Mouse (Mus musculus): ENCODE measurements around the gene Ihh. TPM values are rescaled to one million over a fixed set of nuclear protein-coding genes. Genes with fewer than 3 reads are reported as not detected.

Ihh gene
- polyA plus RNA-seq, 1 experiment from 2014 or later, result 2.7 TPM

DNA sequence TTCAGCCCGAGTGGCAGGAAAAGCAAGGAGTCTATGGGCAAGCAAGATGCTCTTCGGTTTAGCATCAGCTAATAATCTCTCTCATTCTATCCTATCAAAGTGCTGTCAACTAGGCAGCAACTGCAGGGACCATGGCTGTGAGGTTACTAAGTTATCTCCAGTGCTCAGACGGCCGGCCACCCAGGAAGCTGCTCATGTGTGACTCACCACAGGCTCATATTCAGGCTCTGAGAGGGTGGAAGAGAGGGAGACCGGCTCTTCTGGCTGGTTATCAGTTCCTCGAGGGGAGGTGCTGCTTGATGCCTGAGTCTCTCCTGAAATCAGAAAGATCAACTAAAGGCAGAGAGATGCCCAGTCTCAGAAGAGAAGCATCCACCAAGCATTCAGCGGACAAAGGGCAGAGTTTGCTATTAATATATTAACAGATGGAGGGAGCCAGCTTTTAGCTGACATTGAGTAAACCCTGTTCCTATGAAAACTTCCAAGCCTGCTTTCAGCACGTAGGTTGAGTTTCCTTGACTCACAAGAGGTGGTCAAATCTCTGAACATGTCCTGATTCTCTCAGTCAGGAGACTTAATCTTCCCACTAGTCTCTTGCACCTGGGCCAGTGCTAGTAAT is 16.6 kb upstream of the Ihh start:
- WGBS, result 43% methylated on average over 8 of the region's 8 CpGs

DNA sequence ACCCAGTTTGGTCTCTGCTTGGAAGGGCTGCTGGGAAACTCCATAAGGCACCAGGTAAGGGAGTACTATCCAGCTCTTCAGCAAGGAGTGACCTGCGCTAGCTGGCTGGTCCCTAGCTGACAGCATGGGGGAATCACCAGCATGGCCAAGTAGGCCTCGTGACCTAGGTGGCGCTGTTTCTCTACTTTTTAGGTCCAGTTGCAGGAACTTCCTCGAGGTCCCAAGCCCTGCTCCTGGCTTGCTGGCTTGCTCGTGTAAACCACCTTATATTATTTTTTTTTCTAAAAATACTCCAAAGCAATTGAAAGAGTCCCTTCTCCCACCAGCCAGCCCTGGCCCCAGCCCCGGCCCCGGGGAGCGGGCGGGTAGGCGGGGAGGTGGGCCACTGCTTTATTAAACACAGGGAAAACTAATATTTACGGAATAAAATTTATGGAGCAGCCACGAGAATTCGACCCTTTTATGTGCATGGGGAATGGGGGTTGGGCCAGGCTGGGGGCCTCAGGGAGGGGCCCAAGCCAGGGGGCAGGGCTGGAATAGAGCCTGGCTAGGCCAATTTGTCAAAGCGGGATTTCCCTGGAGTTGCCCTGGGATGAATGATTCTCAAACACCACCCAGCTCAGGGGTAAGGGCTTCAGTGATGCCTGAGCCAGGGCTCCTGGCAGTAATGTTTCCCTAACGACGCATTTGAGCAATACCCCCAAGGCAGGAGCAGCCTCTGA is 13.2 kb upstream of the Ihh start:
- Histone ChIP-seq H3K4me1 (replicated peaks; ENCODE audit: control insufficient read depth, insufficient read depth, low read length) (no peaks in the 10 kb centered on the region; the same call in 1 of the 2 replicates), H3K36me3 (ENCODE audit: control insufficient read depth, insufficient read depth, low read length) (no peaks in the 10 kb centered on the region), H3K27me3 (replicated peaks; ENCODE audit: control insufficient read depth, insufficient read depth, low read length) (0 out of 2 replicates have a peak, but pooled peaks cover 2% of the 10 kb centered on the region), H3K4me2 (peak overlapping the region; percentile 46), H3K4me3 (ENCODE audit: low read depth, low read length) (no peak overlapping the region), H3K27ac (ENCODE audit: low read depth, low read length) (0 out of 2 replicates have a peak overlapping the region, but pooled peaks have one; percentile 13), H3K9ac (ENCODE audit: low read depth, low read length) (no peak overlapping the region), H3K9me3 (ENCODE audit: control insufficient read depth, low read length) (no peaks in the 10 kb centered on the region)
- whole genome bisulfite sequencing, result 21% methylated on average over 16 of the region's 16 CpGs
- ATAC-seq (replicated peaks; ENCODE audit: low FRiP score) (peak; percentile 47; the same call in 1 of the 2 replicates), DNase-seq (ENCODE audit: low spot score) (peak; percentile 62)

More for the DNA sequence above, 16.6 kb upstream of the Ihh start:
- ATAC-seq (replicated peaks; ENCODE audit: low FRiP score) (no peak), DNase-seq (ENCODE audit: low spot score) (no peak)
- Histone ChIP-seq H3K27me3 (replicated peaks; ENCODE audit: control insufficient read depth, insufficient read depth, low read length) (0 out of 2 replicates have a peak, but pooled peaks cover 2% of the 10 kb centered on the region), H3K4me1 (replicated peaks; ENCODE audit: control insufficient read depth, insufficient read depth, low read length) (no peaks in the 10 kb centered on the region), H3K4me2 (no peak overlapping the region), H3K27ac (ENCODE audit: low read depth, low read length) (no peak overlapping the region), H3K9me3 (ENCODE audit: control insufficient read depth, low read length) (no peaks in the 10 kb centered on the region), H3K9ac (ENCODE audit: low read depth, low read length) (no peak overlapping the region), H3K36me3 (ENCODE audit: control insufficient read depth, insufficient read depth, low read length) (no peaks in the 10 kb centered on the region), H3K4me3 (ENCODE audit: low read depth, low read length) (no peak overlapping the region)

GRCm38 (mm10) chr1:74962853-74963227 is 11.4 kb upstream of the Ihh start:
- ATAC-seq (replicated peaks; ENCODE audit: low FRiP score) (no peak), DNase-seq (ENCODE audit: low spot score) (no peak)
- peaks cover 8% of the 10 kb centered on the region; the same call in 1 of the 2 replicates for H3K27me3 ChIP-seq (replicated peaks; ENCODE audit: control insufficient read depth, insufficient read depth, low read length)
- no peak overlapping the region for H3K4me3 ChIP-seq (ENCODE audit: low read depth, low read length)
- H3K9me3 ChIP-seq (ENCODE audit: control insufficient read depth, low read length), result no peaks in the 10 kb centered on the region
- H3K36me3 ChIP-seq (ENCODE audit: control insufficient read depth, insufficient read depth, low read length), result no peaks in the 10 kb centered on the region
- WGBS, result 80% methylated on average over 5 of the region's 5 CpGs
- no peak overlapping the region for H3K27ac ChIP-seq (ENCODE audit: low read depth, low read length)
- no peaks in the 10 kb centered on the region; the same call in 1 of the 2 replicates for H3K4me1 ChIP-seq (replicated peaks; ENCODE audit: control insufficient read depth, insufficient read depth, low read length)
- no peak overlapping the region for H3K9ac ChIP-seq (ENCODE audit: low read depth, low read length)
- peak overlapping the region; percentile 22; the same call in 1 of the 2 replicates for H3K4me2 ChIP-seq

- Histone ChIP-seq H3K36me3 (ENCODE audit: control insufficient read depth, insufficient read depth, low read length) (no peaks in the 10 kb centered on the region), H3K27me3 (replicated peaks; ENCODE audit: control insufficient read depth, insufficient read depth, low read length) (peaks cover 8% of the 10 kb centered on the region; the same call in 1 of the 2 replicates), H3K9me3 (ENCODE audit: control insufficient read depth, low read length) (no peaks in the 10 kb centered on the region), H3K9ac (ENCODE audit: low read depth, low read length) (no peak overlapping the region), H3K27ac (ENCODE audit: low read depth, low read length) (peak overlapping the region; percentile 59), H3K4me3 (ENCODE audit: low read depth, low read length) (no peak overlapping the region), H3K4me2 (peak overlapping the region; percentile 22; the same call in 1 of the 2 replicates), H3K4me1 (replicated peaks; ENCODE audit: control insufficient read depth, insufficient read depth, low read length) (no peaks in the 10 kb centered on the region; the same call in 1 of the 2 replicates)
- peak; percentile 49 for ATAC-seq (replicated peaks; ENCODE audit: low FRiP score)
- WGBS, result 65% methylated on average over 5 of the region's 5 CpGs
- no peak for DNase-seq (ENCODE audit: low spot score)
Measured at GRCm38 (mm10) chr1:74962126-74962852, 10.8 kb upstream of the Ihh start.

DNA sequence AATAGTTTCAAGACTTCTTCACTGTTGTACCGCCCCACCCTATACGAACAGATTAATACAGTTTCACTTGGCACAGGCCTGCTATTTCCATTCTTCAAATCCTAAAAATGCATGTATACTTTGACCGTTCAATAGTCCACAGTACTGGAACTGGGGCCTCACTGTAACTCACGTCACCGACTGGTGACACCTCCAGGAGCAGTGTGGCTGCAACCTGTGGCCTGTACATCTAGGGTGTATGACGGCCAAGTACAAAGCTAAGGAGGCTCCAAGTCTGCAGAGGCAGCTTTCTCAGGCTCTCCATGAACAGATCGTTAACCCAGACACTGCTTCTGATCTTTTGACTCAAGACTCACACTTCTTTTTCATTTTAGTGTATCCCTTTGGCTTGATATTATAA is 10.2 kb upstream of the Ihh start:
- Histone ChIP-seq H3K4me3 (ENCODE audit: low read depth, low read length) (no peak overlapping the region), H3K27me3 (replicated peaks; ENCODE audit: control insufficient read depth, insufficient read depth, low read length) (peaks cover 8% of the 10 kb centered on the region; the same call in 1 of the 2 replicates), H3K9me3 (ENCODE audit: control insufficient read depth, low read length) (no peaks in the 10 kb centered on the region), H3K9ac (ENCODE audit: low read depth, low read length) (no peak overlapping the region), H3K36me3 (ENCODE audit: control insufficient read depth, insufficient read depth, low read length) (no peaks in the 10 kb centered on the region), H3K4me2 (peak overlapping the region; percentile 5; the same call in 1 of the 2 replicates), H3K4me1 (replicated peaks; ENCODE audit: control insufficient read depth, insufficient read depth, low read length) (no peaks in the 10 kb centered on the region; the same call in 1 of the 2 replicates), H3K27ac (ENCODE audit: low read depth, low read length) (peak overlapping the region; percentile 59)
- ATAC-seq (replicated peaks; ENCODE audit: low FRiP score) (no peak), DNase-seq (ENCODE audit: low spot score) (no peak)
- WGBS, result 71% methylated on average over 7 of the region's 7 CpGs

GRCm38 (mm10) chr1:74960059-74960458 is 8.6 kb upstream of the Ihh start:
- Histone ChIP-seq H3K9ac (ENCODE audit: low read depth, low read length) (no peak overlapping the region), H3K4me2 (no peak overlapping the region), H3K9me3 (ENCODE audit: control insufficient read depth, low read length) (no peaks in the 10 kb centered on the region), H3K36me3 (ENCODE audit: control insufficient read depth, insufficient read depth, low read length) (no peaks in the 10 kb centered on the region), H3K27ac (ENCODE audit: low read depth, low read length) (no peak overlapping the region), H3K4me1 (replicated peaks; ENCODE audit: control insufficient read depth, insufficient read depth, low read length) (no peaks in the 10 kb centered on the region; the same call in 1 of the 2 replicates), H3K4me3 (ENCODE audit: low read depth, low read length) (no peak overlapping the region), H3K27me3 (replicated peaks; ENCODE audit: control insufficient read depth, insufficient read depth, low read length) (peaks cover 12% of the 10 kb centered on the region; the same call in 1 of the 2 replicates)
- WGBS, result 80% methylated on average over 7 of the region's 7 CpGs
- DNase-seq (ENCODE audit: low spot score) (no peak), ATAC-seq (replicated peaks; ENCODE audit: low FRiP score) (no peak)

DNA sequence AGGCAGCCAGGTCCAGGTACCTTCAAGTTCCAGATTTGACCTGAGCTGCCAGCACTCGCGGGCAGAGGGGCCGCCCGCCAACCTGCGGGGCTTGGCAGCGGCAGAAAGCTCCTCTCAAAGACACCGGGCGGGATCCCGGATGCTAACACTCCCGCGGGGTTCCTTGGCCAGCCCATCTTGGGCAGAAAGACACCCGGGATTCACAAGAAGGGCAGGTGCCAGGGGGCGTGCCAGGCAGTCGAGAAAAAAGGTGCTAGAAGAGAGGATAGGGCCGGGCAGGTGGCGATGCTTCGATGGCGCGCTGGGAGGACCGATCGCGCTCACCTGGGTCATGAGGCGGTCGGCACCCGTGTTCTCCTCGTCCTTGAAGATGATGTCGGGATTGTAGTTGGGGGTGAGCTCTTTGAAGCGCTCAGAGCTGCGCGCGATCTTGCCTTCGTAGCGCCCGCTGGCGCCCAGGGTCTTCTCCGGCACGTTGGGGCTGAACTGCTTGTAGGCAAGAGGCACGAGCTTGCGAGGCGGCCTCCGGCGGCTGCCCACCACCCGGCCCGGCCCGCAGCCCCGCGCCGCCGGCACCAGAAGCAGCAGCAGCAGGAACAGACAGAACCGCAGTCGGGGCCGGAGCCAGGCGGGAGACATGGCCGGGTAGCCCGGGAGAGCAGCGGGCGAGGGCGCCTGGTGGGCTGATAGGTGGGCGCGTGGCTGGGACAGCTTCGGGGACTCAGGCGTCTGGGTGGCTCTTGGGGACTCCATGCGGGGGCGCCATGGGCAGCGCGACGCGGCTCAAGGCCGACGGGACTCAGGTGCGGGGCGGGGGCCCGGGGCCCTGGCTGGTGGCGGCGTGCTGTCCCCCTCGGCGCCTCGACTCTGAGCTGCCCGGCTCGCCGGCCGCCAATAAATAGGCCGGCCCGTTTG is 639 bp downstream of the Ihh start:
- DNase-seq (ENCODE audit: low spot score) (peak; percentile 44), ATAC-seq (replicated peaks; ENCODE audit: low FRiP score) (peak; percentile 33; the same call in 1 of the 2 replicates)
- Histone ChIP-seq H3K4me3 (ENCODE audit: low read depth, low read length) (peak overlapping the region; percentile 47), H3K9me3 (ENCODE audit: control insufficient read depth, low read length) (no peaks in the 10 kb centered on the region), H3K27me3 (replicated peaks; ENCODE audit: control insufficient read depth, insufficient read depth, low read length) (peaks cover 96% of the 10 kb centered on the region), H3K4me2 (peak overlapping the region; percentile 61), H3K36me3 (ENCODE audit: control insufficient read depth, insufficient read depth, low read length) (no peaks in the 10 kb centered on the region), H3K27ac (ENCODE audit: low read depth, low read length) (no peak overlapping the region), H3K4me1 (replicated peaks; ENCODE audit: control insufficient read depth, insufficient read depth, low read length) (peaks cover 2% of the 10 kb centered on the region; the same call in 1 of the 2 replicates), H3K9ac (ENCODE audit: low read depth, low read length) (peak overlapping the region; percentile 35)
- 2% methylated on average over 76 of the region's 84 CpGs for WGBS
